Mouse (Mus musculus) erythroblast, embryonic 14.5 days (primary cell): ENCODE measurements around the gene Postn. TPM values are rescaled to one million over a fixed set of nuclear protein-coding genes. Genes with fewer than 3 reads are reported as not detected.

Experiments used
- H3K27me3 ChIP-seq: 2 replicates; pipeline ENCODE4 v1.6.1; 2012; ENCODE audit warnings: inconsistent platforms; ENCODE audit not compliant: control insufficient read depth
- H3K36me3 ChIP-seq: 2 replicates; pipeline ENCODE4 v1.6.1; 2012; ENCODE audit warnings: mild to moderate bottlenecking, inconsistent platforms; ENCODE audit not compliant: control insufficient read depth
- H3K4me1 ChIP-seq: 2 replicates; pipeline ENCODE4 v1.6.1; 2012; ENCODE audit warnings: inconsistent platforms; ENCODE audit not compliant: control insufficient read depth
- H3K4me3 ChIP-seq: replicated peaks from 2 replicates; pipeline ENCODE3; 2012; ENCODE audit warnings: moderate library complexity, mild to moderate bottlenecking, inconsistent platforms
- H3K9me3 ChIP-seq: 2 replicates; pipeline ENCODE4 v1.6.1; 2012; ENCODE audit warnings: low read length, inconsistent platforms, mixed read lengths; ENCODE audit not compliant: control insufficient read depth
- GATA1 ChIP-seq: IDR thresholded peaks from 2 replicates; pipeline ENCODE4 v1.6.1; 2012; ENCODE audit warnings: low read length, inconsistent platforms, mixed read lengths
- TAL1 ChIP-seq: IDR thresholded peaks from 3 replicates; pipeline ENCODE4 v1.6.1; 2012; ENCODE audit warnings: low read length, inconsistent platforms, mixed read lengths
- polyA plus RNA-seq: library from polyadenylated mRNA; stranded (reverse); fragments of >175 nt; gene quantifications from 2 replicates; pipeline ENCODE4 v1.2.3, GENCODE M21; 2012

The Postn gene
- polyA plus RNA-seq, 1 experiment, result not detected

DNA sequence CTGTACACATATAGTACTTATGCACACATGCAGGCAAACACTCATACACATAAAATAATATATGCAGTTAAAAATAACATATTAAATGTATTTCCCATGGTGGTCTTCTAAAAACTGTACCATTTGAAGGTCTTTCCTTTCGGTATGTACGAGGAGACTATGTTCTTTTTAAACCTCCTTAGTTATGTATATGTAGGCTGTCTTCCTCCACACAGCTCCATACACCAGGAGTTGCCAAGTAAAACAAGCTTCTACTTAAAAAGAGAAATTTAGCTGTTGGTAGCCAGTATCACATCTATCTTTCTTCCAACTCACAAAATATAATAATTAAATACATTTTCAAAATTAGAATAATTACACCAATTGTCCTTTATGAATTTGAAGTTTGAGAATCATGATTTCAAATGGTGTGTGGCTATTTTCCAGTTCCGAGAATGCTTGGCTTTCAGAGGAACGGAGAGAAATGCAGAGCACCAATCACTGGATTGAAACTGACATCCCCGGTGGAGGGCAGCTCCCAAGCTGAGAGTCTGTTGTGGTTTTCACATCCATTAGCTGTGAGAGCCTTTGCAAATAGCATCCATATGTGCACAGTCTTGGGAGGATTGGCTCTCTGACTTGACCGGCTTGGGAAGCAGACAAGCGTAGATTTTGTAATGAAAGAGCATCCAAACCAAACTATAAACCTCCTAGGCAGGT lies 52.1 kb downstream of the Postn start:
- no peaks in the 10 kb centered on the region for H3K27me3 ChIP-seq
- H3K36me3 ChIP-seq, result no peaks in the 10 kb centered on the region
- no peak overlapping the region for H3K4me3 ChIP-seq
- no peaks in the 10 kb centered on the region for H3K4me1 ChIP-seq
- no peaks in the 10 kb centered on the region for H3K9me3 ChIP-seq
- TF ChIP-seq GATA1, result no peak
- no peak for TF ChIP-seq TAL1

DNA sequence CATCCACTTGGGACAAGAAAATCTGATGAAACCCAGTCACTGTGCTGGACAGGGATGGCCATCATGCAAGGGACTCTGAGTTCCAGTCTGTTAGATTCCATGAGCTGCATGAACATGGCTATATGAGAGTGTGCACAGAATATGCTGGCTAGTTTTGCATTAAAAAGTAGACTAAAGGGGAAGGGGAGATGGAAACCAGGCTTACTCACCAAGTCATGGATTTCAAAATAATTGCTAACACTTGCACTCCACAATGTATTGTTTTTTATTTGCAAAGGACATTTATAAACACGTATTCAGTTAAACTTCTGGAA lies 52.6 kb downstream of the Postn start:
- H3K4me1 ChIP-seq, result no peaks in the 10 kb centered on the region
- TF ChIP-seq TAL1 (no peak), GATA1 (no peak)
- H3K27me3 ChIP-seq, result no peaks in the 10 kb centered on the region
- no peak overlapping the region for H3K4me3 ChIP-seq
- H3K9me3 ChIP-seq, result no peaks in the 10 kb centered on the region
- no peaks in the 10 kb centered on the region for H3K36me3 ChIP-seq

GRCm38 (mm10) chr3:54414386-54414785 lies 53.5 kb downstream of the Postn start:
- Histone ChIP-seq H3K4me1 (no peaks in the 10 kb centered on the region), H3K36me3 (no peaks in the 10 kb centered on the region), H3K27me3 (no peaks in the 10 kb centered on the region), H3K9me3 (no peaks in the 10 kb centered on the region), H3K4me3 (no peak overlapping the region)
- TF ChIP-seq TAL1 (no peak), GATA1 (no peak)

DNA sequence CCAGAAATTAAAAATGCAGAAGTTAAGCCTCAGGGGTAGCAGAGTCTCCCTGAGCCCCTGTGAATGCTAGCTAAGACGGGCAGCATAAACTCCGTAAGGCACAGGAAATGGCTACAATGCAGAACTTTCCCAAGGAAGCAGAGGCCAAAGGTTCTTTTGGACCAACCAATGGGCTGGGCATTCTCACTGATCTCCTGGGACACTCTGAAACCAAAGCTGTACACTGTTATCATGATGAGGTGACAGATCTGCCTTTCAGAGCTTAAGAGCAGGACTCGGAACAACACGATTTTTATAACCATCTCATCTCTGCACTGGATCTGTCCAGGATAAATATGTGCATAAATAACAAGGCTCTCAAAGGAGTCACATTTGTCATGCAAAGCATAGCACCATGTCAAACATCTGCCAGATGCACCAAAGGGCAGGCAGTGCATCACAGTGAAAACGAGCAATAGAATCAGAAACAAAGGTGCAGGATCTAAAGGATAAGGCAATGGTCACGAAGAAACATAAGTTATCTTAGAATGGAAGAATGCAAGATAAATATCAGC lies 57.0 kb downstream of the Postn start:
- Histone ChIP-seq H3K36me3 (no peaks in the 10 kb centered on the region), H3K4me1 (no peaks in the 10 kb centered on the region), H3K9me3 (no peaks in the 10 kb centered on the region), H3K27me3 (no peaks in the 10 kb centered on the region), H3K4me3 (no peak overlapping the region)
- TF ChIP-seq GATA1, result no peak
- TF ChIP-seq TAL1, result no peak

- Histone ChIP-seq H3K4me1 (no peaks in the 10 kb centered on the region), H3K27me3 (no peaks in the 10 kb centered on the region), H3K36me3 (no peaks in the 10 kb centered on the region), H3K4me3 (no peak overlapping the region), H3K9me3 (no peaks in the 10 kb centered on the region)
- TF ChIP-seq GATA1 (no peak), TAL1 (no peak)
Measured at GRCm38 (mm10) chr3:54420189-54420928, 59.5 kb downstream of the Postn start.

GRCm38 (mm10) chr3:54420983-54421382 lies 60.1 kb downstream of the Postn start:
- H3K27me3 ChIP-seq, result no peaks in the 10 kb centered on the region
- H3K9me3 ChIP-seq, result no peaks in the 10 kb centered on the region
- no peaks in the 10 kb centered on the region for H3K36me3 ChIP-seq
- TF ChIP-seq TAL1 (no peak), GATA1 (no peak)
- no peaks in the 10 kb centered on the region for H3K4me1 ChIP-seq
- H3K4me3 ChIP-seq, result no peak overlapping the region

DNA sequence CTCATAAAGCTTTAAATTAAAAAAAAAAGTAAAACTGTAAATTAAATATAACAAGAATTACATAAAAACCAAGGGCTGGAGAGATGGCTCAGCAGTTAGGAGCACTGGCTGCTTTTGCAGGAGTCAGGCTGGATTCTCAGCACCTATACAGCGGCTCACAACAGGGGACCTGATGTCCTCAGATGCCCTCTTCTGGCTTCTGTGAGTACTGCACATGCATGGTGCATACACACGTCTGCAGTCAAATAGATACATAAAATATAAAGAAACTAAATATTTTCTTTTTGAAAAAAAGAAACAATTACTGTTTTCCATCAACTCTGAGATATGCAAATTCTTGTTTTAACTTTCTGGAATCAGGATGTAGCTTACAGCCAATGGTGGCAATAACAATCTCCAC lies 60.8 kb downstream of the Postn start:
- H3K4me3 ChIP-seq, result no peak overlapping the region
- no peaks in the 10 kb centered on the region for H3K9me3 ChIP-seq
- H3K27me3 ChIP-seq, result no peaks in the 10 kb centered on the region
- TF ChIP-seq GATA1, result no peak
- no peak for TF ChIP-seq TAL1
- no peaks in the 10 kb centered on the region for H3K4me1 ChIP-seq
- no peaks in the 10 kb centered on the region for H3K36me3 ChIP-seq

DNA sequence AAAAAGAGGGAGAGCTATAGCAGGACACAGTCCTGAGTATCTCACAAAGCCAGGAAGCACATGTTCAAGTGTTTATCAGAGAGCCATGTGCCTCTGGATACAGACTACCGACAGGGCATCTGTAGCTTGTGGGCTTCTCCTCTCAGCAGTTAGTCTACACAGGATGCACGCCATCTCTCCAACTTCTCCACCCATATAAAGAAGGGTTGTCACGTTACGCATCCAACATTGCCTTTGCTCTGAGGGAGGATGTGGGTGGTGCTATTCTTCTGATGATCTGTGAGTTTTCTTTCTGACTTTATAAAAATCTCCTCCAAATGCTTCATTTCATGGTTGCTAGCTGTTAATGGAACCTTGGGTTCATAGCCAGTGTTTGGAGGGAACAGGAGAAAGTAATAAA lies 63.2 kb downstream of the Postn start:
- Histone ChIP-seq H3K9me3 (no peaks in the 10 kb centered on the region), H3K27me3 (no peaks in the 10 kb centered on the region), H3K4me3 (no peak overlapping the region), H3K4me1 (no peaks in the 10 kb centered on the region), H3K36me3 (no peaks in the 10 kb centered on the region)
- TF ChIP-seq TAL1 (no peak), GATA1 (no peak)

GRCm38 (mm10) chr3:54431663-54432062 lies 70.8 kb downstream of the Postn start:
- no peaks in the 10 kb centered on the region for H3K9me3 ChIP-seq
- H3K27me3 ChIP-seq, result no peaks in the 10 kb centered on the region
- no peak overlapping the region for H3K4me3 ChIP-seq
- TF ChIP-seq GATA1, result no peak
- no peak for TF ChIP-seq TAL1
- H3K4me1 ChIP-seq, result no peaks in the 10 kb centered on the region
- no peaks in the 10 kb centered on the region for H3K36me3 ChIP-seq

GRCm38 (mm10) chr3:54432167-54432566 lies 71.3 kb downstream of the Postn start:
- H3K27me3 ChIP-seq, result no peaks in the 10 kb centered on the region
- no peak for TF ChIP-seq GATA1
- TF ChIP-seq TAL1, result no peak
- no peaks in the 10 kb centered on the region for H3K9me3 ChIP-seq
- H3K36me3 ChIP-seq, result no peaks in the 10 kb centered on the region
- no peak overlapping the region for H3K4me3 ChIP-seq
- no peaks in the 10 kb centered on the region for H3K4me1 ChIP-seq
